Mouse (Mus musculus): Measurements from ENCODE around the gene Foxm1. TPM values are rescaled to one million over a fixed set of nuclear protein-coding genes. Genes with fewer than 3 reads are reported as not detected.

The Foxm1 gene
- polyA plus RNA-seq, 1 experiment from 2014 or later, result 61.2 TPM

GRCm38 (mm10) chr6:128418076-128418475 is 55.3 kb downstream of the Foxm1 start:
- WGBS, result 90% methylated on average over 1 of the region's 1 CpGs

GRCm38 (mm10) chr6:128421036-128421435 is 58.3 kb downstream of the Foxm1 start:
- 93% methylated on average over 2 of the region's 2 CpGs for WGBS

More at GRCm38 (mm10) chr6:128418076-128418475, 55.3 kb downstream of the Foxm1 start:
- Histone ChIP-seq H3K27ac (no peak overlapping the region), H3K4me3 (no peak overlapping the region), H3K36me3 (peaks cover 47% of the 10 kb centered on the region), H3K9me3 (no peaks in the 10 kb centered on the region), H3K27me3 (ENCODE audit: insufficient read depth, poor library complexity, severe bottlenecking) (no peaks in the 10 kb centered on the region), H3K4me1 (replicated peaks) (no peaks in the 10 kb centered on the region)
- no peak for DNase-seq (ENCODE audit: low spot score)

GRCm38 (mm10) chr6:128421480-128421879 is 58.7 kb downstream of the Foxm1 start:
- Histone ChIP-seq H3K27ac (no peak overlapping the region), H3K36me3 (peaks cover 22% of the 10 kb centered on the region), H3K27me3 (ENCODE audit: insufficient read depth, poor library complexity, severe bottlenecking) (no peaks in the 10 kb centered on the region), H3K9me3 (no peaks in the 10 kb centered on the region), H3K4me3 (no peak overlapping the region), H3K4me1 (replicated peaks) (peaks cover 9% of the 10 kb centered on the region; the same call in 1 of the 2 replicates)
- no peak for DNase-seq (ENCODE audit: low spot score)
- 91% methylated on average over 3 of the region's 3 CpGs for WGBS

More at GRCm38 (mm10) chr6:128421036-128421435, 58.3 kb downstream of the Foxm1 start:
- H3K27ac ChIP-seq, result no peak overlapping the region
- no peak overlapping the region for H3K4me3 ChIP-seq
- H3K4me1 ChIP-seq (replicated peaks), result peaks cover 9% of the 10 kb centered on the region; the same call in 1 of the 2 replicates
- H3K36me3 ChIP-seq, result peaks cover 24% of the 10 kb centered on the region
- H3K9me3 ChIP-seq, result no peaks in the 10 kb centered on the region
- no peaks in the 10 kb centered on the region for H3K27me3 ChIP-seq (ENCODE audit: insufficient read depth, poor library complexity, severe bottlenecking)
- DNase-seq (ENCODE audit: low spot score), result no peak

- no peaks in the 10 kb centered on the region for H3K27me3 ChIP-seq (ENCODE audit: insufficient read depth, poor library complexity, severe bottlenecking)
- WGBS, result 55% methylated on average over 16 of the region's 16 CpGs
- H3K4me1 ChIP-seq (replicated peaks), result peaks cover 9% of the 10 kb centered on the region; the same call in 1 of the 2 replicates
- peak overlapping the region; percentile 67 for H3K4me3 ChIP-seq
- no peak for DNase-seq (ENCODE audit: low spot score)
- H3K27ac ChIP-seq, result peak overlapping the region; percentile 97
- H3K9me3 ChIP-seq, result no peaks in the 10 kb centered on the region
- H3K36me3 ChIP-seq, result peaks cover 25% of the 10 kb centered on the region
Observed at GRCm38 (mm10) chr6:128423496-128424268, 60.9 kb downstream of the Foxm1 start.

- H3K36me3 ChIP-seq, result peaks cover 31% of the 10 kb centered on the region
- peak within 1 kb of the TSS; percentile 97 for H3K27ac ChIP-seq
- no peaks in the 10 kb centered on the region for H3K27me3 ChIP-seq (ENCODE audit: insufficient read depth, poor library complexity, severe bottlenecking)
- H3K4me3 ChIP-seq, result peak within 1 kb of the TSS; percentile 67
- H3K9me3 ChIP-seq, result no peaks in the 10 kb centered on the region
- peaks cover 9% of the 10 kb centered on the region; the same call in 1 of the 2 replicates for H3K4me1 ChIP-seq (replicated peaks)
- WGBS, result under 1% methylated on average over 42 of the region's 42 CpGs
- DNase-seq (ENCODE audit: low spot score), result peak; percentile 96
Observed at GRCm38 (mm10) chr6:128424269-128425019, 61.7 kb downstream of the Foxm1 start, which contains the start of gene Itfg2. TSS of gene Itfg2 (minus strand) at chr6:128424931.

GRCm38 (mm10) chr6:128425046-128425445 is 62.3 kb downstream of the Foxm1 start:
- no peak for DNase-seq (ENCODE audit: low spot score)
- H3K4me3 ChIP-seq, result peak overlapping the region; percentile 67
- no peaks in the 10 kb centered on the region for H3K27me3 ChIP-seq (ENCODE audit: insufficient read depth, poor library complexity, severe bottlenecking)
- 20% methylated on average over 9 of the region's 9 CpGs for WGBS
- H3K36me3 ChIP-seq, result peaks cover 32% of the 10 kb centered on the region
- H3K4me1 ChIP-seq (replicated peaks), result peaks cover 9% of the 10 kb centered on the region; the same call in 1 of the 2 replicates
- H3K9me3 ChIP-seq, result no peaks in the 10 kb centered on the region
- H3K27ac ChIP-seq, result peak overlapping the region; percentile 97

Other genes with a start within 250 kb of the Foxm1 start
- 65.7 and 67.8 TPM in 2 replicates for gene Tspan9, start 219.4 kb upstream of the Foxm1 start, polyA plus RNA-seq (2016; fragmentation: Nextera tagmentation; extraction: Ambion mirVana)
- gene Tead4, start 62.1 kb upstream of the Foxm1 start, polyA plus RNA-seq (2016; fragmentation: Nextera tagmentation; extraction: Ambion mirVana), result 2.5 and 2.9 TPM in 2 replicates
- 19.1 and 21.4 TPM in 2 replicates for gene Tulp3, start 7.1 kb upstream of the Foxm1 start, polyA plus RNA-seq (2016; fragmentation: Nextera tagmentation; extraction: Ambion mirVana)
- 177 and 192 TPM in 2 replicates for gene Rhno1, start 56 bp upstream of the Foxm1 start, polyA plus RNA-seq (2016; fragmentation: Nextera tagmentation; extraction: Ambion mirVana)
- 0.62 and 0.86 TPM in 2 replicates for gene Tex52, start 12.5 kb downstream of the Foxm1 start, polyA plus RNA-seq (2016; fragmentation: Nextera tagmentation; extraction: Ambion mirVana)
- not detected in 2 replicates for gene Gm44596, start 12.5 kb downstream of the Foxm1 start, polyA plus RNA-seq (2016; fragmentation: Nextera tagmentation; extraction: Ambion mirVana)
- 2.5 and 3.3 TPM in 2 replicates for gene Nrip2, start 36.3 kb downstream of the Foxm1 start, polyA plus RNA-seq (2016; fragmentation: Nextera tagmentation; extraction: Ambion mirVana)
- gene Itfg2, start 62.0 kb downstream of the Foxm1 start, polyA plus RNA-seq (2016; fragmentation: Nextera tagmentation; extraction: Ambion mirVana), result 39.0 and 41.3 TPM in 2 replicates
- 548 and 688 TPM in 2 replicates for gene Fkbp4, start 75.7 kb downstream of the Foxm1 start, polyA plus RNA-seq (2016; fragmentation: Nextera tagmentation; extraction: Ambion mirVana)
- gene Pzp, start 163.8 kb downstream of the Foxm1 start, polyA plus RNA-seq (2016; fragmentation: Nextera tagmentation; extraction: Ambion mirVana), result not detected in 2 replicates
- 0.04 TPM in 1 of 2 replicates, not detected in the other for gene A2ml1, start 218.6 kb downstream of the Foxm1 start, polyA plus RNA-seq (2016; fragmentation: Nextera tagmentation; extraction: Ambion mirVana)